Mouse (Mus musculus): ENCODE measurements around the gene Mms19. TPM values are rescaled to one million over a fixed set of nuclear protein-coding genes. Genes with fewer than 3 reads are reported as not detected.
A peak's percentile ranks its signal among the peaks of the same experiment; 100 is the strongest.

Gene Mms19
- polyA plus RNA-seq, 1 experiment: 142 TPM

DNA sequence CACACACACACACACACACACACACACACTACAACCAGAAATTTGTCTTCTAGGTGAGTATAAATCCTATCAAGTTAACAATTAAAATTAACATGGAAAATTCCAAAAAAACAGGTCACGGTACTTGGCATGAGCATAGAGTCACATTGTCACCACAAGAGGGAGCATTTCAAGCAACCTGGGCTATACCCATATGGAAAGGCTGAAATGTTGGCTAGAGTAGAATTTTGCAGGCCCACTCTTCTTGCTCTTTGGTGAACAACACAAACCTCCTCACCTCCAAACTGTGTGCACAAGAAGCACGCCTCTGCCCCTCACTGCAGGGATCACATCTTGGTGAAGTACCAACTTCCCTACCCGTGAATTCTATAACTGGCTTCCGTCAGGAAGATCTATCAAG is 82.1 kb downstream of the Mms19 start:
- peak; percentile 21 for DNase-seq
- H3K36me3 ChIP-seq (ENCODE audit: control insufficient read depth, insufficient read depth, low read length): no peaks in the 10 kb centered on the region
- H3K27ac ChIP-seq (ENCODE audit: control insufficient read depth, insufficient read depth, low read length): no peak overlapping the region
- peaks cover 21% of the 10 kb centered on the region for H3K4me1 ChIP-seq (replicated peaks; ENCODE audit: control insufficient read depth, insufficient read depth, low read length)
- TF ChIP-seq CTCF (IDR thresholded peaks at IDR 0.05; ENCODE audit: borderline replicate concordance, control insufficient read depth, extremely low read depth, insufficient read depth, low read length, poor library complexity): no peak
- no peak for TF ChIP-seq POLR2A (IDR thresholded peaks at IDR 0.05; ENCODE audit: control insufficient read depth, extremely low read depth, insufficient read depth, low read length, poor library complexity)
- no peaks in the 10 kb centered on the region for H3K27me3 ChIP-seq (ENCODE audit: control insufficient read depth, insufficient read depth, low read length)
- WGBS: 80% methylated on average over 4 of the region's 4 CpGs
- H3K4me3 ChIP-seq (ENCODE audit: control insufficient read depth, insufficient read depth, low read length): no peak overlapping the region

DNA sequence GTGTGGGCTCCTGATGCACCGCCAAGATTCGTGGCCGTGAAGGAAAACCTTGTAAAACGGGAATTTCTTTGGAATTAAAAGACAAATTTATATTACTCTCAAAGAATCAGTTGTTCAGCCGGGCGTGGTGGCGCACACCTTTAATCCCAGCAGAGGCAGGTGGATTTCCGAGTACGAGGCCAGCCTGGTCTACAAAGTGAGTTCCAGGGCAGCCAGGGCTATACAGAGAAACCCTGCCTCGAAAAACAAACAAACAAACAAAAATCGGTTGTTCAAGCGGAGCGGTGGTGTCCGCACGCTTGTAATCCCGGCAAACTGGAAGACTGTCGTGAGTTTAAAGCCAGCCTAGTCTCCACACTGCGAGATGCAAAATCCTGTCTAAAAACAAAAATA is 84.6 kb downstream of the Mms19 start:
- peaks cover 11% of the 10 kb centered on the region for H3K4me1 ChIP-seq (replicated peaks; ENCODE audit: control insufficient read depth, insufficient read depth, low read length)
- 26% methylated on average over 18 of the region's 18 CpGs for WGBS
- TF ChIP-seq POLR2A (IDR thresholded peaks at IDR 0.05; ENCODE audit: control insufficient read depth, extremely low read depth, insufficient read depth, low read length, poor library complexity): no peak
- TF ChIP-seq CTCF (IDR thresholded peaks at IDR 0.05; ENCODE audit: borderline replicate concordance, control insufficient read depth, extremely low read depth, insufficient read depth, low read length, poor library complexity): no peak
- H3K27me3 ChIP-seq (ENCODE audit: control insufficient read depth, insufficient read depth, low read length): no peaks in the 10 kb centered on the region
- no peak overlapping the region for H3K27ac ChIP-seq (ENCODE audit: control insufficient read depth, insufficient read depth, low read length)
- peak overlapping the region; percentile 61 for H3K4me3 ChIP-seq (ENCODE audit: control insufficient read depth, insufficient read depth, low read length)
- no peaks in the 10 kb centered on the region for H3K36me3 ChIP-seq (ENCODE audit: control insufficient read depth, insufficient read depth, low read length)
- DNase-seq: no peak

DNA sequence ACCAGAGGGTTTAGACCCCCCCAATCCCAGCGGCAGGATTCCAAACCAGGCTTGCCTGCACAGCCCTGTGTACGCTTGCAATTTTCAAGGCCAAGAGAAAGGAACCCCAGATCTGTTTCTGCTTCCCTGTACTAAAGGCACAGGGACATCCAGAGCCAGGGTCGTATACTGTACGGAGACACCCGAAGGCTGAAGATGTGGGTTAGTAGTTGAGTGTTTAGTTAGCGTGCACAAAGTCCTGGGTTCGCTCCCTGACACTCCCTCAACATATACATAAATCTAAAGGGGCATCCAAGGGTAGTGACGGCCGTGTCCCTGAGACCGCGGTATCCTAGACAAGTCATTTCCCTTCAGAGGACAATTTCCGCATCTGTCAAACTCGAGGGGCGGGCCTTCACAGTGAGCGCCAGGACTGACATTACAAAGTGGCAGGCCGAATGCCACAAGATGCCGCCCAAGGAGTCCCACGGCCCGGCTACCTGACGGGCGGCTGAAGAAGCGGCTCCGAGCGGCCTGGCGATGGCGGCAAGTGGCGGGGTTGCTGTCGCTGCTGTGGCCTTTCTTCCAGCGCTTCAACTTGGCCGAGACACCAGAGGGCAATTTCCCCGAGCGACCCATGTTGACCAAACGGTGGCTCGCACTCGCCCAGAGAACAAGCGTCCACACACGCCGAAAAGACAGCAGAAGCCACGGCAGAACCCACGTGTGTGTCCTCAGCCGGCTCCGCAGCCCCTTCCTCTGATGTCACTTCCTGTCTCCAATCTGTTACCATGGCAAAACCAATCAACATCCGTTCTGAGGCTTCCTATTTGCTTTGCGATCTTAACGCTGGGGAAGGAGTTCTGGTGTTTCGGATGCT is 85.3 kb downstream of the Mms19 start, which contains the start of gene Rrp12:
Gene Rrp12 (minus strand): TSS at position 714 of the 859 bp plus-strand sequence.
- WGBS: 1% methylated on average over 46 of the region's 46 CpGs
- no peaks in the 10 kb centered on the region for H3K27me3 ChIP-seq (ENCODE audit: control insufficient read depth, insufficient read depth, low read length)
- TF ChIP-seq POLR2A (IDR thresholded peaks at IDR 0.05; ENCODE audit: control insufficient read depth, extremely low read depth, insufficient read depth, low read length, poor library complexity) (no peak), CTCF (IDR thresholded peaks at IDR 0.05; ENCODE audit: borderline replicate concordance, control insufficient read depth, extremely low read depth, insufficient read depth, low read length, poor library complexity) (0 out of 2 replicates have a peak, but pooled peaks have one; percentile 45)
- H3K4me1 ChIP-seq (replicated peaks; ENCODE audit: control insufficient read depth, insufficient read depth, low read length): peaks cover 8% of the 10 kb centered on the region
- no peaks in the 10 kb centered on the region for H3K36me3 ChIP-seq (ENCODE audit: control insufficient read depth, insufficient read depth, low read length)
- peak; percentile 78 for DNase-seq
- peak within 1 kb of the TSS; percentile 61 for H3K4me3 ChIP-seq (ENCODE audit: control insufficient read depth, insufficient read depth, low read length)
- no peak within 1 kb of the TSS for H3K27ac ChIP-seq (ENCODE audit: control insufficient read depth, insufficient read depth, low read length)

DNA sequence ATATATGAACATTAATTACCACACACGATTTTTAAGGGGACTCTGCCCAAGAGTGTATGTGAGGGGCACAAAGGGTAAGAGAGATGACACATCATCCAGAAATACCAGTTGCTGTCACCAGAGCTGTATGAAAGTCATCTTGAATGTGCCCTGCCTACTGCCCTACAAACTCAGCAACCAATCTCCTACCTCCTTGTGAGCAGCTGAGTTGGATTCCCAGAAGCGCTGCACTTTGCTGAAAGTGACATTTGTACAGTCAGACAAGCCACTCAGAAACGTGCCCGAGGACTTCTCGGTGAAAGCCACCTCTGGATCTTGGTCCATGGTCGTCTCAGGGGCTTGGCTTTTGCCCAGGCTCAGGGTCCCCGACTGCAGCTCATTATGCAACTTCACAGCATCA is 86.0 kb downstream of the Mms19 start:
- 39% methylated on average over 7 of the region's 7 CpGs for WGBS
- no peaks in the 10 kb centered on the region for H3K36me3 ChIP-seq (ENCODE audit: control insufficient read depth, insufficient read depth, low read length)
- H3K27ac ChIP-seq (ENCODE audit: control insufficient read depth, insufficient read depth, low read length): no peak overlapping the region
- TF ChIP-seq CTCF (IDR thresholded peaks at IDR 0.05; ENCODE audit: borderline replicate concordance, control insufficient read depth, extremely low read depth, insufficient read depth, low read length, poor library complexity) (no peak), POLR2A (IDR thresholded peaks at IDR 0.05; ENCODE audit: control insufficient read depth, extremely low read depth, insufficient read depth, low read length, poor library complexity) (no peak)
- no peaks in the 10 kb centered on the region for H3K27me3 ChIP-seq (ENCODE audit: control insufficient read depth, insufficient read depth, low read length)
- no peak for DNase-seq
- peak overlapping the region; percentile 61; the same call in 1 of the 2 replicates for H3K4me3 ChIP-seq (ENCODE audit: control insufficient read depth, insufficient read depth, low read length)
- H3K4me1 ChIP-seq (replicated peaks; ENCODE audit: control insufficient read depth, insufficient read depth, low read length): peaks cover 8% of the 10 kb centered on the region

Other genes with a start within 250 kb of the Mms19 start
- 0.94 and 1.0 TPM in 2 replicates for gene Slit1, start 237.5 kb downstream of the Mms19 start, polyA plus RNA-seq (2012; rRNA removed)
- gene Arhgap19, start 179.1 kb downstream of the Mms19 start, polyA plus RNA-seq (2012; rRNA removed): 18.8 and 23.0 TPM in 2 replicates
- 15.4 and 26.4 TPM in 2 replicates for gene Frat1, start 151.2 kb downstream of the Mms19 start, polyA plus RNA-seq (2012; rRNA removed)
- gene Frat2, start 133.0 kb downstream of the Mms19 start, polyA plus RNA-seq (2012; rRNA removed): 27.4 and 44.5 TPM in 2 replicates
- gene Rrp12, start 85.0 kb downstream of the Mms19 start, polyA plus RNA-seq (2012; rRNA removed): 9.7 and 10.9 TPM in 2 replicates
- gene Pgam1, start 69.2 kb downstream of the Mms19 start, polyA plus RNA-seq (2012; rRNA removed): 187 and 200 TPM in 2 replicates
- 20.3 and 20.5 TPM in 2 replicates for gene Exosc1, start 47.7 kb downstream of the Mms19 start, polyA plus RNA-seq (2012; rRNA removed)
- gene Zdhhc16, start 47.7 kb downstream of the Mms19 start, polyA plus RNA-seq (2012; rRNA removed): 162 and 176 TPM in 2 replicates
- gene Ubtd1, start 606 bp upstream of the Mms19 start, polyA plus RNA-seq (2012; rRNA removed): 27.3 and 36.9 TPM in 2 replicates
- 0.20 TPM in 1 of 2 replicates, not detected in the other for gene Ankrd2, start 54.8 kb upstream of the Mms19 start, polyA plus RNA-seq (2012; rRNA removed)
- gene Hoga1, start 64.5 kb upstream of the Mms19 start, polyA plus RNA-seq (2012; rRNA removed): 0.84 and 1.2 TPM in 2 replicates
- gene 4933411K16Rik, start 71.1 kb upstream of the Mms19 start, polyA plus RNA-seq (2012; rRNA removed): 0.27 TPM in 1 of 2 replicates, not detected in the other
- gene Morn4, start 105.2 kb upstream of the Mms19 start, polyA plus RNA-seq (2012; rRNA removed): 0.98 and 1.1 TPM in 2 replicates
- 36.8 and 42.2 TPM in 2 replicates for gene Pi4k2a, start 109.3 kb upstream of the Mms19 start, polyA plus RNA-seq (2012; rRNA removed)
- 13.0 and 15.9 TPM in 2 replicates for gene Avpi1, start 147.9 kb upstream of the Mms19 start, polyA plus RNA-seq (2012; rRNA removed)
- gene Marveld1, start 166.2 kb upstream of the Mms19 start, polyA plus RNA-seq (2012; rRNA removed): 44.4 and 45.7 TPM in 2 replicates
- 89.7 and 96.4 TPM in 2 replicates for gene Zfyve27, start 182.8 kb upstream of the Mms19 start, polyA plus RNA-seq (2012; rRNA removed)
- gene Sfrp5, start 221.1 kb upstream of the Mms19 start, polyA plus RNA-seq (2012; rRNA removed): 2.0 and 2.4 TPM in 2 replicates